Mouse (Mus musculus) adipocyte (in vitro differentiated cells): ENCODE data around the gene Tshz2.

Experiments used
- DNase-seq: peaks from one replicate; pipeline ENCODE4 v3.0.0-alpha.2; 2016; ENCODE audit warnings: low spot score

Tshz2 gene

GRCm38 (mm10) chr2:170109528-170109927, 476.7 kb downstream of the Tshz2 start:
- DNase-seq: no peak

GRCm38 (mm10) chr2:170110306-170110705, 477.5 kb downstream of the Tshz2 start:
- DNase-seq: no peak

- DNase-seq: peak; percentile 91
These were observed 484.0 kb downstream of the Tshz2 start for GRCm38 (mm10) chr2:170116704-170117281.

GRCm38 (mm10) chr2:170120139-170121027, 487.6 kb downstream of the Tshz2 start:
- peak; percentile 65 for DNase-seq
